Mouse (Mus musculus) spleen, postnatal 36 days (tissue): Measurements from ENCODE around the gene Tulp4.
"Not testable (repeated sequence)": the region's sequence is repeated elsewhere in the genome, so short reads cannot be mapped to it uniquely, and the experiment has no call there.

Source experiments
- DNase-seq, 2 experiments: peaks; one replicate each; pipeline ENCODE4 v3.0.0; 2022; ENCODE audit warnings: low spot score in 2 of 2, mixed read lengths in 1 of 2

The Tulp4 gene

GRCm38 (mm10) chr17:6279772-6280171 lies 173.5 kb downstream of the Tulp4 start:
- DNase-seq, result not testable (repeated sequence)

DNA sequence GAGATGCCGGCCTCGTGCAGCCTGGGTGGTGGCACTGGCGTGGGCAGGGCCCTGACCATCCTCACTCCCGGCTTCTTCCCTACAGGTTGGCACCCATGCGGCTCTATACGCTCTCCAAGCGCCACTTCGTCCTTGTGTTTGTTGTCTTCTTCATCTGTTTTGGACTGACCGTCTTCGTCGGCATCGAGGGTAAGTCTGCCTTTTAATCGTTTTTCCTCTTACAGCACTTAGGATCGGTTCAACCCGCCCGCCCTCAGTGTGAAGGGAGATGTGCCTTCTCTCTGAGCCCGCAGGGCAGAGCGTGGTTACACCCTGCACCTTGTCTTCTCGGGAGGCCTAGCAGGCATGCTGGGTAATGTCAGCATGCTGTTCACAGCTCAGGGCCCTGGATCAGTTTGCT lies 174.3 kb downstream of the Tulp4 start:
- not testable (repeated sequence) for DNase-seq

DNA sequence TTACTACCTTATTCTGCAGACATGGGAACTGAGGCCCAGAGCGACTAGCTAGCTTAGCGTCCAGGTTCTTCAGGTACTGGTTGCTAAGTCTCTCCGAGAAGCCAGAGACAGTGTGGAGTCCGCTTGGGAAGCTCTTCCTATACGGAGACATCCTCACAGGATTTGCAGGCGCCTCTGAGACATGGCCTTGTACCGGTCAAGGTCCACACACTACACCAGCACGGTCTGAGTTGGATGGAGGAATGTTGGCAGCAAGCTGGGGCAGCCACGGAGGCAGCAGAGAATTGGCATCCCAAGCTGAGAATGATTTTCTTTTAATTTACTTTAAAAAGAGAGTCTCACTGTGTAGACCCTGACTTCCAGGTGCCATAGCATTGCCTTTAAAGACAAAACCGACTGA lies 176.9 kb downstream of the Tulp4 start:
- not testable (repeated sequence) for DNase-seq

DNA sequence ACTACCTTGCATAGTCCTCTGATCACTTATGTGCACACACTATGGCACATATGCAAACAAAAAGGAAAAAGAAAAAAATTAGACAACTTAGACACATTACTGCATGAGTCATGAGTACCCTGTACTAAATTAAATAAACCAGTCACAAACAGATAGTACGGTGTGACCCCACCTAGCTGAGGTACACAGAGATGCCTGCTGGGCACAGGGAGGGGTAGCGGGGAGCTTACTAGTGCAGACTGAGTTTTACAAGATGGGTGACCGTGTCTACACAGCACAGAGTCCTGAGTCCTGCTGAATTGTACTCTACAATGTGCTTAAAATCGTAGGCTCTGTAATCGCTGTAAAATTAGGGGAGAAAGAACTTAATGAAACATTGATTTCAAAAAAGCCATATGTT lies 179.9 kb downstream of the Tulp4 start:
- DNase-seq, result not testable (repeated sequence)

GRCm38 (mm10) chr17:6289045-6289444 lies 182.8 kb downstream of the Tulp4 start:
- not testable (repeated sequence) for DNase-seq

GRCm38 (mm10) chr17:6293882-6294281 lies 187.6 kb downstream of the Tulp4 start:
- not testable (repeated sequence) for DNase-seq

DNA sequence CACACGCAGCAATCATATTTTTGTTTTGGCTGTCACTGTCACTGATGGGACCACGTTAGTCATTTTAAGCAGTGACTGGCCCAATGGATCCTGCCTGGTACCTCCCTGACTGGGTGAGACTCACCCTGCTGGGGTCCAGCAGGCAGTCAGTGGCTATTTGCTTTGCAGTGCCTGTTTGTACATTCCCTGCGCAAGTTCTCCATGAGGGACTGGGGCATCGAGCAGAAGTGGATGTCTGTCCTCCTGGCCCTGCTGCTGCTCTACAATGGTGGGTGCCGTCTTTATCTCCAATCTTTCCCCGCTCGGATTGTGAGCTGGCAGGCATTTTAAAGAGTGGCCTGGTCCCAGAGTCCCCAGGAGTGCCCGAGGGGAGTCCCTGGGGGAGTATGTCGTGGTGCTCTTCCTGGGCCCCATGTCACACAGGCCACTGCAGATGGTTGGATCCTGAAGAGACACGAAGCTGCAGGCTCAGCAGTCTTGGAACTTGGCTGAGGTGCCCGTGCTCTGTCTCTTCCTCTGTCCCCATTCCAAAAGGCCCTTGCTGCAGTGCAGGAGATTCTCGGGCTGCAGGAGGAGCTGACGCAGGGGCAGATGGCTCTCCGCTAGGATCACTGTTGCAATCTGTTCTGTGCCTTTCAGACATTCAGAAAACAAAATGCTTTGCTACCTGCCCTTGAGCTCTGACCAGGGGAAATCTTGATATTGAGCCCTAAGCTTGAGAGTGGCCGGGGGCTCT lies 191.0 kb downstream of the Tulp4 start:
- DNase-seq, result not testable (repeated sequence)

DNA sequence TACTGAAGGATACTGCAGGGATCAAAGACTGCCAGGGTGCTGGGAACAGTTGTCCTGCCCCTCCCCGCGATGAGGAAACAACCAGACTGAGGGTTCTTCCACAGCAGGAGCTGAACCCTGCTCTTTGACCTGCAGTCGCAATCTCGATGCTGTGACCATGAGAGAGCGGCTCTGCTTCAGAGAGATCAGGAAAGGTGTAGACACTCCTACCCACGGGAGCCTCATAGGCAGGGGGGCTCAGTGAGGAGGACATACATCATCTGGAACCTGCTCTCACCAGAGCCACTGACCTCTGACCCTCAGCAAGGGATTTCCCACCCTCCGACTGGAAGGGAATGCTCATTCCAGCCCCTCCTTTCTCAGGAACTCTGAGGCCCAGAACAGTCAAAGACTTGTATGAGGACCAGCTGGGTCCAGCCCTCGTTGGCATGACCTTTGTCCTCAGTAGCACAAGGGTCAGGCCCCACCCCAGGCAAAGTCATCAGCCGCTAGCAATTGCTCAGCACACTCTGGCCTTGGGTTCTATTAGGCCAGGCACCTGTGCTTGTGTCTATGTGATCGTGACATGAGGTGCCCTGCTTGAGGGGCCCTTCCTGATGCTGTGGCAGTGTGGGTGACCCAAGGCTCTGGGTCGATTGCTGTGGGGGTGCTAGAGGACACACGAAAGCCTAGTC lies 194.1 kb downstream of the Tulp4 start:
- not testable (repeated sequence) for DNase-seq
